ENCODE assay signal across 8 mouse cellular contexts in the genomic region with DNA sequence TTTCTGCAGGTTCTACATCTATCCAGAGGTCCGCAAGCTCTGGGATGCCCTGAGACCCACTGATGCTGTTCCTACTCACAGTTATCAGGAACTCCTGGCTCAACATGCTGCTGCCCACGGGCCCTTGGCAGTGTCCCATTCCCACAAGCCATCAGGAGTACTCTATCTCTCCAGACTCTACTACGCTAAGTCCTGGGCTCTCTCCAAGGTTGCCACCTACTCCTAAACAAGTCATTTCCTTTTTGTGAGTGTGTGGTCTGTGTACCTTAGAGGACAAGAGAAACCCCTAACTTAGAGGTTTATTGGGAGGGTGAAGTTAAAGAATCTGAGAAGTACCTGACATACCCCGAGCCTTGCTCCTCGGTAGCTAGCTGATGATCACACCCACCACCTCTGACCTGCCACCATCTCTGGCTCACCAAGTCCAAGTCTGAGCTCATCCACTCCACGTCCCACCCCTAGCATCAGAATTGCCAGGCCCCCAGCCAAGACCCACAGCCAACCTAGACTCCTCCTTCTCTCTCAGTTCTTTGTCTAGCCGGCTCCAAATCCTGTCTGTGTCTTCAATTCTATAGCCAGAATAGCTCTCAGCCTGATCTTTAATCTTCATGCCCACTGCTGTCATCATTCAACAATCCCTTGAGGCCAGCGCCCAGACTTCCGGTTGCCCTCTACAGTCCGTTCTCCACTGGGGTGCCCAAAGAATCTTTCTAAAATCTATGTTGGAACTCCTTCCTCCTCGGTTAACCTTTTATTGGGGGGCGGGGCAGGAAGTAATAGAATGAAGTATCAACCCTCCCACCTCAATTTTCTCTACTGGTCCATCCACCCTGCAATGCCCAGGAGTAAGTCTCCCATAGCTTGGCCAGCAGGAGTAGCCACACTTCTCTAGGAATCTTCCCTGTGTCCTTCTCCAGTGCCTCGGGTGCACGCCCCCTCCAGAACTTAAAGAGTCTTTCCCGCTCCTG. TPM values are rescaled to one million over a fixed set of nuclear protein-coding genes. Genes with fewer than 3 reads are reported as not detected.
DNase-seq lines count a peak whose midpoint lies in the region; ATAC-seq and TF ChIP-seq lines count a peak whose summit lies in the region.

No protein-coding gene starts in this region.

- H3K27ac ChIP-seq in intestine, embryonic 15.5 days: peak overlapping the region; percentile 88

- H3K4me2 ChIP-seq in intestine, embryonic 15.5 days (replicated peaks): peak overlapping the region; percentile 76
- H3K4me2 ChIP-seq in myocyte (ENCODE audit: low read depth): peak overlapping the region; percentile 97

- H3K27me3 ChIP-seq in intestine, embryonic 15.5 days (replicated peaks): no peaks in the 10 kb centered on the region
- no peaks in the 10 kb centered on the region for H3K27me3 ChIP-seq in myocyte (ENCODE audit: control insufficient read depth, insufficient read depth, insufficient read length)

- peaks cover 5% of the 10 kb centered on the region; the same call in 1 of the 2 replicates for H3K36me3 ChIP-seq in intestine, embryonic 15.5 days
- H3K36me3 ChIP-seq in myocyte (ENCODE audit: control insufficient read depth, insufficient read depth): no peaks in the 10 kb centered on the region

- H3K79me2 ChIP-seq in myocyte (ENCODE audit: control insufficient read depth, insufficient read depth): no peaks in the 10 kb centered on the region

- H3ac ChIP-seq in myocyte (ENCODE audit: control insufficient read depth, insufficient read length): peak overlapping the region; percentile 40

- H3K4me1 ChIP-seq in intestine, embryonic 15.5 days (replicated peaks): peaks cover 33% of the 10 kb centered on the region

- H3K4me3 ChIP-seq in intestine, embryonic 15.5 days (replicated peaks): peak overlapping the region; percentile 63
- H3K4me3 ChIP-seq in myocyte: peak overlapping the region; percentile 58

- no peak; the same call in none of the 2 replicates for ATAC-seq in intestine, embryonic 15.5 days

- no peaks in the 10 kb centered on the region for H3K9me3 ChIP-seq in intestine, embryonic 15.5 days

- DNase-seq in cerebellum, postnatal 10 days: peak; percentile 77 to 80
- DNase-seq in cerebellum, adult 11 months: no peak
- peak; percentile 2 for DNase-seq in thymus, postnatal 0 days (ENCODE audit: low spot score)
- no peak for DNase-seq in thymus, adult 18-20 months
- DNase-seq in left cerebral cortex, adult 8-10 months (ENCODE audit: low spot score in 2 of 2): no peak
- DNase-seq in thymus, postnatal 4 days: no peak

- 31% methylated on average over 15 of the region's 15 CpGs for WGBS in intestine, embryonic 15.5 days

- no peak for TF ChIP-seq POLR2A in myocyte (IDR thresholded peaks at IDR 0.05; ENCODE audit: insufficient read length, low read depth)

- peak overlapping the region; percentile 77 for H3K9ac ChIP-seq in intestine, embryonic 15.5 days

TF ChIP-seq in myocyte, 11 proteins besides CTCF, POLR2A, EP300 and RAD21:
- peak; percentile 37 for TF ChIP-seq POLR2AphosphoS2 (IDR thresholded peaks at IDR 0.05; ENCODE audit: insufficient read length, low read depth)
- no peak for TF ChIP-seq MAX (IDR thresholded peaks at IDR 0.05; ENCODE audit: low read depth)

RNA-seq across cellular contexts. Expression of a gene that starts 0.7 kb away (rescaled TPM):
- 6.7 and 7.0 TPM in 2 replicates for polyA plus RNA-seq in thymus, postnatal 0 days (2015; fragmentation: Nextera tagmentation; extraction: Ambion mirVana)
- polyA plus RNA-seq in intestine, embryonic 15.5 days (2015; fragmentation: Nextera tagmentation; extraction: Ambion mirVana): 15.0 and 15.3 TPM in 2 replicates
- polyA plus RNA-seq in myocyte (2012; fragmentation: generic; extraction: Trizol): 14.4 TPM
- 10 to 100 TPM; 24.4 to 28.9 (median 28.7) TPM for total RNA-seq in left cerebral cortex, adult 8-10 months (2022)

RNA-seq across cellular contexts. Expression of a gene that starts 18.1 kb away (rescaled TPM):
- polyA plus RNA-seq in thymus, postnatal 0 days (2015; fragmentation: Nextera tagmentation; extraction: Ambion mirVana): 21.5 and 27.9 TPM in 2 replicates
- polyA plus RNA-seq in intestine, embryonic 15.5 days (2015; fragmentation: Nextera tagmentation; extraction: Ambion mirVana): 6.8 and 8.1 TPM in 2 replicates
- 42.4 TPM for polyA plus RNA-seq in myocyte (2012; fragmentation: generic; extraction: Trizol)
- 100 to 1,000 TPM; 708 to 774 (median 713) TPM for total RNA-seq in left cerebral cortex, adult 8-10 months (2022)

RNA-seq across cellular contexts. Expression of a gene that starts 32.2 kb away (rescaled TPM):
- 13.0 and 13.9 TPM in 2 replicates for polyA plus RNA-seq in thymus, postnatal 0 days (2015; fragmentation: Nextera tagmentation; extraction: Ambion mirVana)
- polyA plus RNA-seq in intestine, embryonic 15.5 days (2015; fragmentation: Nextera tagmentation; extraction: Ambion mirVana): 30.8 and 31.2 TPM in 2 replicates
- polyA plus RNA-seq in myocyte (2012; fragmentation: generic; extraction: Trizol): 33.3 TPM
- 100 to 1,000 TPM; 112 to 125 (median 120) TPM for total RNA-seq in left cerebral cortex, adult 8-10 months (2022)

RNA-seq across cellular contexts. Expression of a gene that starts 32.8 kb away (rescaled TPM):
- polyA plus RNA-seq in thymus, postnatal 0 days (2015; fragmentation: Nextera tagmentation; extraction: Ambion mirVana): 0.22 and 0.30 TPM in 2 replicates
- 0.19 TPM in 1 of 2 replicates, not detected in the other for polyA plus RNA-seq in intestine, embryonic 15.5 days (2015; fragmentation: Nextera tagmentation; extraction: Ambion mirVana)
- 303 TPM for polyA plus RNA-seq in myocyte (2012; fragmentation: generic; extraction: Trizol)
- under 1 TPM in 3 of 4 experiments, not detected in 1; 0.23 to 0.48 (median 0.25) TPM for total RNA-seq in left cerebral cortex, adult 8-10 months (2022)

RNA-seq across cellular contexts. Expression of a gene that starts 41.6 kb away (rescaled TPM):
- polyA plus RNA-seq in thymus, postnatal 0 days (2015; fragmentation: Nextera tagmentation; extraction: Ambion mirVana): not detected in 2 replicates
- polyA plus RNA-seq in intestine, embryonic 15.5 days (2015; fragmentation: Nextera tagmentation; extraction: Ambion mirVana): not detected in 2 replicates
- polyA plus RNA-seq in myocyte (2012; fragmentation: generic; extraction: Trizol): 0.37 TPM
- not detected for total RNA-seq in left cerebral cortex, adult 8-10 months (2022)

Comparison
In these comparisons a context has a peak if more than half of its experiments do, and no peak if none do; other contexts are left out.
1. DNase-seq: peak in cerebellum, postnatal 10 days (2 of 2) and thymus, postnatal 0 days (single experiment); none in cerebellum, adult 11 months (single experiment), thymus, adult 18-20 months (0 of 2), left cerebral cortex, adult 8-10 months (0 of 2) and thymus, postnatal 4 days (single experiment).